Mouse (Mus musculus) CH12.LX (cell line): ENCODE data around the gene Larp1.

Experiments
- CTCF ChIP-seq, 2 experiments: IDR thresholded peaks in 1 of 2; conservative IDR thresholded peaks in 1 of 2; 2 replicates each; pipeline ENCODE4 v1.5.1; 2011 to 2012; ENCODE audit warnings: low read depth in 2 of 2, low read length in 2 of 2, improper control_type of control experiment in 1 of 2, inconsistent platforms in 1 of 2, mild to moderate bottlenecking in 1 of 2, moderate library complexity in 1 of 2
- ELF1 ChIP-seq: IDR thresholded peaks from 2 replicates; pipeline ENCODE4 v1.6.1; 2014; ENCODE audit warnings: low read depth, mild to moderate bottlenecking, inconsistent platforms, low read length, improper control_type of control experiment
- MAFK ChIP-seq: IDR thresholded peaks from 2 replicates; pipeline ENCODE4 v1.6.1; 2011; ENCODE audit warnings: low read length, improper control_type of control experiment; ENCODE audit not compliant: insufficient replicate concordance
- MAX ChIP-seq: IDR thresholded peaks from 2 replicates; pipeline ENCODE4 v1.6.1; 2011; ENCODE audit warnings: low read length, improper control_type of control experiment
- NELFE ChIP-seq: IDR thresholded peaks from 2 replicates; pipeline ENCODE4 v1.6.1; 2011; ENCODE audit warnings: low read depth, low read length, improper control_type of control experiment
- POLR2A ChIP-seq: IDR thresholded peaks from 2 replicates; pipeline ENCODE4 v1.6.1; 2011; ENCODE audit warnings: low read depth, mild to moderate bottlenecking, improper control_type of control experiment, low read length
- TCF12 ChIP-seq: IDR thresholded peaks from 2 replicates; pipeline ENCODE4 v1.6.1; 2014; ENCODE audit warnings: low read depth, mild to moderate bottlenecking, inconsistent platforms, low read length, improper control_type of control experiment
- ZKSCAN1 ChIP-seq: IDR thresholded peaks from 2 replicates; pipeline ENCODE4 v1.6.1; 2012; ENCODE audit warnings: low read depth, inconsistent platforms, low read length, improper control_type of control experiment, borderline replicate concordance
- ZNF384 ChIP-seq: IDR thresholded peaks from 2 replicates; pipeline ENCODE4 v1.6.1; 2012; ENCODE audit warnings: low read depth, low read length, improper control_type of control experiment, inconsistent platforms

DNA sequence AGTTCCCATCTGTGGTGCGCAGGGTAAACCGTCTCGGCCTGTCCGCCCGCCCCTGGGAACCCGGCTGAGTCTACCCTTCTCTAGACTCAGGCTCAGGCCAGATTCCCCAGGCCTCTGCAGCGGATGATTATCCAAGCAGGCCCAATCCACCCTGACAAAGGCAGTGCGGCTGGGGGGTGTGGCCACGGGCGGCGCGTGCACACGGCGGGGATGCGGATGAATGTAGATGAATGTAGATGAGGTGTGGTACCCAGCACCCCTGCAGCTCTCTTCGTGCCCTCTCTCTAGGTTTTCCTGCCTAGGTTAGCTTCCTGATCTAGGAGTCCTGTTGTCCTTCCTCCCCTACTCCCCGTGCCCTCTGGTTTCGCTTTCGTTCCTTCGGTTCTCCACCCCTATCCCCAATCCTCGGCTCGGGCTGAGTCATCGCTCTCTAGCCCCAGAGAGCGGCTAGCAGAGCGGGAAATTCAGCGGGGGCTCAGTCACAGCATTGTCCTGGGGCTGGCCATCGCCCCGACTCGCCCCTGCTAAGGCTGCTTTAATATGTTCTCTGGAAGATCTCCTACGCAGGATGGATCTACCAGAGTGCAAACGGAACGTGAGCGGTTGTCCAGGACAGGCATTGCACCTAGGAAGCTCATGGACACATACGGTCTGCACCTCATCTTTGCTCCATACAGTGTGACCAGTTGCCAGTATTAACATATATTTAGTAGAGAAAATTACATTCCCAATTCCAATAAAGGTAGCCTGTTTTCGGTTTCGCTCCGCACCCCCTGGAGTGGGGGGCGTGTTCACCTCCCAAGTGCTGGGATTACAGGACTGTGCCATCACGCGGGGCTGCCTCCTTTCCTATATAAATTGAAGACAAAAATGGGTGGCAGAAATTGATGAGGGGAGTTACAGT lies 46.2 kb upstream of the Larp1 start:
- TF ChIP-seq TCF12 (peak; percentile 80), MAX (peak; percentile 56), NELFE (peak; percentile 69), CTCF (conservative IDR thresholded peaks at IDR 0.05 in 1 of 2, IDR thresholded peaks at IDR 0.05 in 1 of 2; ENCODE audit: low read depth in 2 of 2, low read length in 2 of 2) (no peak), ELF1 (no peak), ZKSCAN1 (no peak), ZNF384 (no peak; the same call in 1 of the 2 replicates), MAFK (peak; percentile 62; the same call in 1 of the 2 replicates), POLR2A (peak; percentile 71)
